Mouse (Mus musculus) brown adipose tissue, adult 24 weeks (tissue): ENCODE measurements at regions not wholly inside any gene's neighbourhood (a gene's known extent, or its start where the extent isn't known, plus 50 kb on each side); places are given as distances from the start of the nearest gene placed in this dataset.

ENCODE experiments used
- H3K27ac ChIP-seq: fragments of 200-500 bp; replicated peaks from 2 replicates; pipeline ENCODE4 v1.5.1; 2012; ENCODE audit warnings: low read depth, mild to moderate bottlenecking, low read length
- H3K4me1 ChIP-seq: fragments of 200-500 bp; 2 replicates; pipeline ENCODE4 v1.6.1; 2012; ENCODE audit warnings: low read length, mixed read lengths; ENCODE audit not compliant: control insufficient read depth, insufficient read depth, insufficient read length
- H3K4me3 ChIP-seq: fragments of 200-500 bp; 2 replicates; pipeline ENCODE4 v1.5.1; 2012; ENCODE audit warnings: low read depth, mild to moderate bottlenecking, low read length, moderate library complexity; ENCODE audit not compliant: insufficient read depth

- no peak overlapping the region for H3K4me3 ChIP-seq
- H3K4me1 ChIP-seq: no peaks in the 10 kb centered on the region
- H3K27ac ChIP-seq: no peak overlapping the region
Observed at GRCm38 (mm10) chr14:73895266-73895665, 234.2 kb downstream of the Gm21750 start.

- no peak overlapping the region for H3K4me3 ChIP-seq
- no peaks in the 10 kb centered on the region for H3K4me1 ChIP-seq
- H3K27ac ChIP-seq: no peak overlapping the region
Observed at GRCm38 (mm10) chr14:73899078-73899477, 238.1 kb downstream of the Gm21750 start.

- no peaks in the 10 kb centered on the region for H3K4me1 ChIP-seq
- no peak overlapping the region for H3K4me3 ChIP-seq
- H3K27ac ChIP-seq: no peak overlapping the region
Observed at GRCm38 (mm10) chr14:73902085-73902713, 241.2 kb downstream of the Gm21750 start.

GRCm38 (mm10) chr14:73913756-73914448 lies 252.9 kb downstream of the Gm21750 start:
- no peaks in the 10 kb centered on the region for H3K4me1 ChIP-seq
- H3K4me3 ChIP-seq: no peak overlapping the region

GRCm38 (mm10) chr14:73915990-73916389 lies 255.0 kb downstream of the Gm21750 start:
- Histone ChIP-seq H3K27ac (no peak overlapping the region), H3K4me3 (no peak overlapping the region), H3K4me1 (no peaks in the 10 kb centered on the region)

More at GRCm38 (mm10) chr14:73913756-73914448, 252.9 kb downstream of the Gm21750 start:
- H3K27ac ChIP-seq: no peak overlapping the region

GRCm38 (mm10) chr14:73931095-73931494 lies 270.1 kb downstream of the Gm21750 start:
- no peak overlapping the region for H3K27ac ChIP-seq
- H3K4me3 ChIP-seq: no peak overlapping the region
- H3K4me1 ChIP-seq: no peaks in the 10 kb centered on the region

GRCm38 (mm10) chr14:73947316-73947715 lies 286.3 kb downstream of the Gm21750 start:
- Histone ChIP-seq H3K4me1 (no peaks in the 10 kb centered on the region), H3K4me3 (no peak overlapping the region), H3K27ac (no peak overlapping the region)

GRCm38 (mm10) chr14:73952511-73952910 lies 291.5 kb downstream of the Gm21750 start:
- Histone ChIP-seq H3K4me3 (no peak overlapping the region), H3K27ac (no peak overlapping the region), H3K4me1 (no peaks in the 10 kb centered on the region)

GRCm38 (mm10) chr14:73978694-73979093 lies 317.7 kb downstream of the Gm21750 start:
- Histone ChIP-seq H3K4me1 (no peaks in the 10 kb centered on the region), H3K27ac (no peak overlapping the region), H3K4me3 (no peak overlapping the region)

- H3K4me1 ChIP-seq: no peaks in the 10 kb centered on the region
- no peak overlapping the region for H3K4me3 ChIP-seq
Observed at GRCm38 (mm10) chr14:73996229-73996628, 335.2 kb downstream of the Gm21750 start.

GRCm38 (mm10) chr14:73997796-73998195 lies 336.8 kb downstream of the Gm21750 start:
- Histone ChIP-seq H3K27ac (no peak overlapping the region), H3K4me3 (no peak overlapping the region), H3K4me1 (no peaks in the 10 kb centered on the region)

More at GRCm38 (mm10) chr14:73996229-73996628, 335.2 kb downstream of the Gm21750 start:
- H3K27ac ChIP-seq: no peak overlapping the region

GRCm38 (mm10) chr14:73999409-73999909 lies 338.4 kb downstream of the Gm21750 start:
- Histone ChIP-seq H3K27ac (no peak overlapping the region), H3K4me1 (no peaks in the 10 kb centered on the region), H3K4me3 (no peak overlapping the region)

GRCm38 (mm10) chr14:74006911-74007310 lies 345.9 kb downstream of the Gm21750 start:
- no peak overlapping the region for H3K4me3 ChIP-seq

GRCm38 (mm10) chr14:74011555-74011954 lies 350.5 kb downstream of the Gm21750 start:
- H3K4me1 ChIP-seq: no peaks in the 10 kb centered on the region
- H3K27ac ChIP-seq: no peak overlapping the region
- no peak overlapping the region for H3K4me3 ChIP-seq

More at GRCm38 (mm10) chr14:74006911-74007310, 345.9 kb downstream of the Gm21750 start:
- no peak overlapping the region for H3K27ac ChIP-seq
- no peaks in the 10 kb centered on the region for H3K4me1 ChIP-seq

GRCm38 (mm10) chr14:74019421-74019820 lies 358.4 kb downstream of the Gm21750 start:
- H3K27ac ChIP-seq: no peak overlapping the region
- H3K4me1 ChIP-seq: no peaks in the 10 kb centered on the region
- H3K4me3 ChIP-seq: no peak overlapping the region
